Mouse (Mus musculus): Measurements from ENCODE around the gene Ifna5. TPM values are rescaled to one million over a fixed set of nuclear protein-coding genes. Genes with fewer than 3 reads are reported as not detected.
"Not testable (repeated sequence)": the region's sequence is repeated elsewhere in the genome, so short reads cannot be mapped to it uniquely, and the experiment has no call there.

Ifna5 gene
- not detected for polyA plus RNA-seq (2012; fragmentation: generic; extraction: Trizol)
- long read RNA-seq, experiment 1, result 0 reads
- long read RNA-seq, experiment 2, result 0 reads

- not testable (repeated sequence) for H3K79me2 ChIP-seq (ENCODE audit: control insufficient read depth, insufficient read depth); H3ac ChIP-seq (ENCODE audit: control insufficient read depth, insufficient read length, low read depth); H3K27me3 ChIP-seq (ENCODE audit: control insufficient read depth, insufficient read depth, insufficient read length); H3K36me3 ChIP-seq (ENCODE audit: control insufficient read depth, insufficient read depth); H3K4me3 ChIP-seq (ENCODE audit: insufficient read depth, poor library complexity, severe bottlenecking); H3K79me3 ChIP-seq (ENCODE audit: low read depth)
Measured at GRCm38 (mm10) chr4:88835225-88835624, at the start of gene Ifna5. Gene Ifna5 (plus strand): TSS chr4:88835525.

- H3K27me3 ChIP-seq (ENCODE audit: control insufficient read depth, insufficient read depth, insufficient read length); H3K79me3 ChIP-seq (ENCODE audit: low read depth); H3ac ChIP-seq (ENCODE audit: control insufficient read depth, insufficient read length, low read depth); H3K79me2 ChIP-seq (ENCODE audit: control insufficient read depth, insufficient read depth); H3K36me3 ChIP-seq (ENCODE audit: control insufficient read depth, insufficient read depth); H3K4me3 ChIP-seq (ENCODE audit: insufficient read depth, poor library complexity, severe bottlenecking): not testable (repeated sequence)
Measured at GRCm38 (mm10) chr4:88788402-88788801, 46.9 kb upstream of the Ifna5 start, which contains the start of gene Gm13277. Gene Gm13277 (plus strand): TSS chr4:88788632.

GRCm38 (mm10) chr4:88791250-88791649 is 44.1 kb upstream of the Ifna5 start, which contains the start of gene Gm13278:
Gene Gm13278 (plus strand): TSS chr4:88791550.
- H3K79me2 ChIP-seq (ENCODE audit: control insufficient read depth, insufficient read depth); H3K4me3 ChIP-seq (ENCODE audit: insufficient read depth, poor library complexity, severe bottlenecking); H3K27me3 ChIP-seq (ENCODE audit: control insufficient read depth, insufficient read depth, insufficient read length); H3ac ChIP-seq (ENCODE audit: control insufficient read depth, insufficient read length, low read depth); H3K36me3 ChIP-seq (ENCODE audit: control insufficient read depth, insufficient read depth); H3K79me3 ChIP-seq (ENCODE audit: low read depth): not testable (repeated sequence)

- H3K79me2 ChIP-seq (ENCODE audit: control insufficient read depth, insufficient read depth); H3K4me3 ChIP-seq (ENCODE audit: insufficient read depth, poor library complexity, severe bottlenecking); H3K36me3 ChIP-seq (ENCODE audit: control insufficient read depth, insufficient read depth); H3K79me3 ChIP-seq (ENCODE audit: low read depth); H3ac ChIP-seq (ENCODE audit: control insufficient read depth, insufficient read length, low read depth); H3K27me3 ChIP-seq (ENCODE audit: control insufficient read depth, insufficient read depth, insufficient read length): not testable (repeated sequence)
Measured at GRCm38 (mm10) chr4:88793936-88794675, 41.2 kb upstream of the Ifna5 start, which contains the start of gene Gm13275. Gene Gm13275 (plus strand): TSS chr4:88794487.

GRCm38 (mm10) chr4:88797097-88797496 is 38.2 kb upstream of the Ifna5 start, which contains the start of gene Gm13279:
Gene Gm13279 (plus strand): TSS chr4:88797397.
- H3K79me2 ChIP-seq (ENCODE audit: control insufficient read depth, insufficient read depth); H3ac ChIP-seq (ENCODE audit: control insufficient read depth, insufficient read length, low read depth); H3K79me3 ChIP-seq (ENCODE audit: low read depth); H3K27me3 ChIP-seq (ENCODE audit: control insufficient read depth, insufficient read depth, insufficient read length); H3K36me3 ChIP-seq (ENCODE audit: control insufficient read depth, insufficient read depth); H3K4me3 ChIP-seq (ENCODE audit: insufficient read depth, poor library complexity, severe bottlenecking): not testable (repeated sequence)

GRCm38 (mm10) chr4:88799365-88799764 is 36.0 kb upstream of the Ifna5 start, which contains the start of gene Gm13285:
Gene Gm13285 (plus strand): TSS chr4:88799665.
- H3K36me3 ChIP-seq (ENCODE audit: control insufficient read depth, insufficient read depth); H3K79me2 ChIP-seq (ENCODE audit: control insufficient read depth, insufficient read depth); H3K27me3 ChIP-seq (ENCODE audit: control insufficient read depth, insufficient read depth, insufficient read length); H3K4me3 ChIP-seq (ENCODE audit: insufficient read depth, poor library complexity, severe bottlenecking); H3K79me3 ChIP-seq (ENCODE audit: low read depth); H3ac ChIP-seq (ENCODE audit: control insufficient read depth, insufficient read length, low read depth): not testable (repeated sequence)

GRCm38 (mm10) chr4:88802954-88803353 is 32.4 kb upstream of the Ifna5 start, which contains the start of gene Gm13287:
Gene Gm13287 (plus strand): TSS chr4:88803254.
- not testable (repeated sequence) for H3K27me3 ChIP-seq (ENCODE audit: control insufficient read depth, insufficient read depth, insufficient read length); H3ac ChIP-seq (ENCODE audit: control insufficient read depth, insufficient read length, low read depth)

GRCm38 (mm10) chr4:88805231-88805630 is 30.1 kb upstream of the Ifna5 start, which contains the start of gene Gm13288:
Gene Gm13288 (plus strand): TSS chr4:88805531.
- H3K4me3 ChIP-seq (ENCODE audit: insufficient read depth, poor library complexity, severe bottlenecking); H3K36me3 ChIP-seq (ENCODE audit: control insufficient read depth, insufficient read depth); H3ac ChIP-seq (ENCODE audit: control insufficient read depth, insufficient read length, low read depth); H3K27me3 ChIP-seq (ENCODE audit: control insufficient read depth, insufficient read depth, insufficient read length); H3K79me2 ChIP-seq (ENCODE audit: control insufficient read depth, insufficient read depth); H3K79me3 ChIP-seq (ENCODE audit: low read depth): not testable (repeated sequence)

More at GRCm38 (mm10) chr4:88802954-88803353, 32.4 kb upstream of the Ifna5 start, which contains the start of gene Gm13287:
- H3K36me3 ChIP-seq (ENCODE audit: control insufficient read depth, insufficient read depth); H3K79me3 ChIP-seq (ENCODE audit: low read depth); H3K79me2 ChIP-seq (ENCODE audit: control insufficient read depth, insufficient read depth); H3K4me3 ChIP-seq (ENCODE audit: insufficient read depth, poor library complexity, severe bottlenecking): not testable (repeated sequence)

- H3ac ChIP-seq (ENCODE audit: control insufficient read depth, insufficient read length, low read depth); H3K36me3 ChIP-seq (ENCODE audit: control insufficient read depth, insufficient read depth); H3K27me3 ChIP-seq (ENCODE audit: control insufficient read depth, insufficient read depth, insufficient read length); H3K79me2 ChIP-seq (ENCODE audit: control insufficient read depth, insufficient read depth); H3K4me3 ChIP-seq (ENCODE audit: insufficient read depth, poor library complexity, severe bottlenecking); H3K79me3 ChIP-seq (ENCODE audit: low read depth): not testable (repeated sequence)
Measured at GRCm38 (mm10) chr4:88805761-88806160, 29.6 kb upstream of the Ifna5 start.
